Mouse (Mus musculus) left cerebral cortex, adult 18-20 months (tissue): ENCODE results near the gene Pcolce. TPM values are rescaled to one million over a fixed set of nuclear protein-coding genes. Genes with fewer than 3 reads are reported as not detected.

Source experiments
- total RNA-seq, 2 experiments: library from RNA; stranded (reverse); gene quantifications; 2 replicates each; pipeline ENCODE4 v1.2.3; 2021

Gene Pcolce
- total RNA-seq, 2 experiments from 2014 or later = 12.6 to 15.2 TPM

Other genes starting within 250 kb of the Pcolce start
- gene Zan, start 136.7 kb downstream of the Pcolce start, total RNA-seq = under 1 TPM; 0.12 to 0.30 TPM
- 10 to 100 TPM; 31.3 to 33.3 TPM for gene Pop7, start 111.3 kb downstream of the Pcolce start, total RNA-seq
- gene Gigyf1, start 95.2 kb downstream of the Pcolce start, total RNA-seq = 10 to 100 TPM; 62.3 to 65.6 TPM
- not detected for gene Epo, start 80.5 kb downstream of the Pcolce start, total RNA-seq
- gene Gnb2, start 80.3 kb downstream of the Pcolce start, total RNA-seq = 100 to 1,000 TPM; 607 to 661 TPM
- 100 to 1,000 TPM; 112 to 115 TPM for gene Actl6b, start 60.3 kb downstream of the Pcolce start, total RNA-seq
- 10 to 100 TPM; 12.8 to 13.2 TPM for gene Tfr2, start 43.9 kb downstream of the Pcolce start, total RNA-seq
- 10 to 100 TPM; 23.0 to 24.6 TPM for gene Mospd3, start 12.7 kb downstream of the Pcolce start, total RNA-seq
- under 1 TPM; 0.21 to 0.45 TPM for gene Fbxo24, start 15.2 kb upstream of the Pcolce start, total RNA-seq
- 10 to 100 TPM; 13.8 to 14.3 TPM for gene Lrch4, start 15.3 kb upstream of the Pcolce start, total RNA-seq
- 10 to 100 TPM in 1 of 2 experiments, 1 to 10 TPM in 1; 9.7 to 10.1 TPM for gene Gm20605, start 15.4 kb upstream of the Pcolce start, total RNA-seq
- 10 to 100 TPM in 1 of 2 experiments, 1 to 10 TPM in 1; 6.9 to 10.6 TPM for gene Sap25, start 27.6 kb upstream of the Pcolce start, total RNA-seq
- under 1 TPM; 0.44 to 0.87 TPM for gene Irs3, start 31.9 kb upstream of the Pcolce start, total RNA-seq
- 10 to 100 TPM; 46.9 to 48.9 TPM for gene Agfg2, start 70.9 kb upstream of the Pcolce start, total RNA-seq
- gene Nyap1, start 127.8 kb upstream of the Pcolce start, total RNA-seq = 10 to 100 TPM; 80.1 to 82.0 TPM
- 100 to 1,000 TPM; 139 to 145 TPM for gene Tsc22d4, start 131.9 kb upstream of the Pcolce start, total RNA-seq
- 10 to 100 TPM; 23.7 to 25.7 TPM for gene Ppp1r35, start 165.1 kb upstream of the Pcolce start, total RNA-seq
- gene Mepce, start 173.9 kb upstream of the Pcolce start, total RNA-seq = 10 to 100 TPM; 39.1 to 50.2 TPM
- gene Zcwpw1, start 174.0 kb upstream of the Pcolce start, total RNA-seq = 1 to 10 TPM; 5.9 to 7.6 TPM
- under 1 TPM; 0.51 to 0.91 TPM for gene Pilra, start 222.5 kb upstream of the Pcolce start, total RNA-seq
- not detected for gene Pilrb1, start 244.3 kb upstream of the Pcolce start, total RNA-seq